In genomic region chr7:55968258-55968901, GRCm38 (mm10) we compare ENCODE assay signal across 8 mouse cellular contexts. TPM values are rescaled to one million over a fixed set of nuclear protein-coding genes. Genes with fewer than 3 reads are reported as not detected.
A peak's percentile ranks its signal among the peaks of the same experiment; 100 is the strongest.
DNase-seq lines count a peak whose midpoint lies in the region; ATAC-seq and TF ChIP-seq lines count a peak whose summit lies in the region.

No protein-coding gene starts in this region.

- DNase-seq in kidney, adult 8-10 months = no peak
- DNase-seq in Muller cell, postnatal 12 days (ENCODE audit: inconsistent ontology term) = peak; percentile 31
- DNase-seq in heart, adult 2 months = peak; percentile 24 to 26
- peak; percentile 65 for DNase-seq in large intestine, adult 2 months (ENCODE audit: low read depth, low spot score)
- no peak for DNase-seq in testis, postnatal 10 days (ENCODE audit: low spot score)

- WGBS in kidney, embryonic 15.5 days = 42% methylated on average over 16 of the region's 16 CpGs
- WGBS in heart, adult 2 months = 26% methylated on average over 16 of the region's 16 CpGs
- 5% methylated on average over 16 of the region's 16 CpGs for WGBS in large intestine, adult 2 months
- 23% methylated on average over 16 of the region's 16 CpGs for WGBS in stomach, embryonic 16.5 days

- no peaks in the 10 kb centered on the region for H3K36me3 ChIP-seq in kidney, embryonic 15.5 days
- H3K36me3 ChIP-seq in heart, adult 2 months (ENCODE audit: control insufficient read depth, insufficient read depth, low read length) = no peaks in the 10 kb centered on the region; the same call in 1 of the 2 replicates
- no peaks in the 10 kb centered on the region for H3K36me3 ChIP-seq in stomach, embryonic 16.5 days (ENCODE audit: control insufficient read depth, insufficient read depth, low read length)

- peak overlapping the region; percentile 49 for H3K4me2 ChIP-seq in kidney, embryonic 15.5 days
- peak overlapping the region; percentile 61 for H3K4me2 ChIP-seq in stomach, embryonic 16.5 days (ENCODE audit: low read depth, low read length)

- no peak for TF ChIP-seq EP300 in heart, adult 2 months (IDR thresholded peaks at IDR 0.05; ENCODE audit: insufficient read depth, low read depth, low read length)

- no peaks in the 10 kb centered on the region for H3K79me2 ChIP-seq in heart, adult 2 months (replicated peaks; ENCODE audit: control insufficient read depth, insufficient read depth, low read length)

- H3K4me3 ChIP-seq in kidney, embryonic 15.5 days (replicated peaks) = peak overlapping the region; percentile 29
- peak overlapping the region; percentile 31 for H3K4me3 ChIP-seq in heart, adult 2 months
- H3K4me3 ChIP-seq in stomach, embryonic 16.5 days (replicated peaks; ENCODE audit: low read length) = peak overlapping the region; percentile 44

- intact Hi-C loops in heart, adult 2 months (cut with DNase I) = no loop called here

- no peak overlapping the region for H3K9ac ChIP-seq in kidney, embryonic 15.5 days
- peak overlapping the region; percentile 30; the same call in 1 of the 2 replicates for H3K9ac ChIP-seq in heart, adult 2 months (ENCODE audit: low read depth, low read length)
- H3K9ac ChIP-seq in stomach, embryonic 16.5 days (ENCODE audit: low read length) = peak overlapping the region; percentile 61

- no peak for ATAC-seq in kidney, embryonic 15.5 days (replicated peaks; ENCODE audit: low FRiP score)
- ATAC-seq in megakaryocyte progenitor cell, adult 5-6 weeks (replicated peaks; ENCODE audit: poor library complexity) = peak; percentile 92
- ATAC-seq in stomach, embryonic 16.5 days (ENCODE audit: insufficient read depth, low FRiP score) = 0 out of 2 replicates have a peak, but pooled peaks have one; percentile 60

- no peaks in the 10 kb centered on the region for H3K9me3 ChIP-seq in kidney, embryonic 15.5 days (replicated peaks)
- no peaks in the 10 kb centered on the region for H3K9me3 ChIP-seq in stomach, embryonic 16.5 days (replicated peaks; ENCODE audit: control insufficient read depth, low read length)

- H3K4me1 ChIP-seq in kidney, embryonic 15.5 days = peaks cover 9% of the 10 kb centered on the region; the same call in 1 of the 2 replicates
- peaks cover 3% of the 10 kb centered on the region; the same call in 1 of the 2 replicates for H3K4me1 ChIP-seq in heart, adult 2 months (ENCODE audit: control insufficient read depth, insufficient read depth, low read length)
- H3K4me1 ChIP-seq in stomach, embryonic 16.5 days (ENCODE audit: control insufficient read depth, insufficient read depth, low read length) = 0 out of 2 replicates have a peak, but pooled peaks cover 4% of the 10 kb centered on the region

- H3K27me3 ChIP-seq in kidney, embryonic 15.5 days = no peaks in the 10 kb centered on the region
- H3K27me3 ChIP-seq in heart, adult 2 months (ENCODE audit: control insufficient read depth, insufficient read depth, low read length) = no peaks in the 10 kb centered on the region
- no peaks in the 10 kb centered on the region for H3K27me3 ChIP-seq in stomach, embryonic 16.5 days (ENCODE audit: control insufficient read depth, insufficient read depth, low read length)

- no peak overlapping the region for H3K27ac ChIP-seq in kidney, embryonic 15.5 days
- no peak overlapping the region for H3K27ac ChIP-seq in heart, adult 2 months
- peak overlapping the region; percentile 64 for H3K27ac ChIP-seq in stomach, embryonic 16.5 days (ENCODE audit: low read length)

- no peak for TF ChIP-seq CTCF in heart, adult 2 months (IDR thresholded peaks at IDR 0.05)

- no peak for TF ChIP-seq POLR2A in heart, adult 2 months (IDR thresholded peaks at IDR 0.05; ENCODE audit: insufficient read depth, low read depth, low read length)

RNA-seq across cellular contexts. Expression of gene Nipa2, which starts 6.1 kb away (rescaled TPM):
- polyA plus RNA-seq in kidney, embryonic 15.5 days (2015; fragmentation: Nextera tagmentation; extraction: Ambion mirVana) = 45.5 and 48.3 TPM in 2 replicates
- 10 to 100 TPM; 37.7 to 39.4 TPM for total RNA-seq in heart, adult 2 months (2021)
- polyA plus RNA-seq in heart, adult 2 months (2012; rRNA removed) = 6.9 and 17.0 TPM in 2 replicates
- polyA plus RNA-seq in large intestine, adult 2 months (2012; rRNA removed) = 12.0 and 18.8 TPM in 2 replicates
- 55.1 and 56.7 TPM in 2 replicates for total RNA-seq in megakaryocyte progenitor cell, adult 5-6 weeks (2015)
- 32.1 and 35.4 TPM in 2 replicates for total RNA-seq in megakaryocyte progenitor cell, adult 5-6 weeks (2017)
- 36.1 and 44.5 TPM in 2 replicates for polyA plus RNA-seq in stomach, embryonic 16.5 days (2015; fragmentation: Nextera tagmentation; extraction: Ambion mirVana)

RNA-seq across cellular contexts. Expression of gene Nipa1, which starts 51.4 kb away (rescaled TPM):
- 5.8 and 6.5 TPM in 2 replicates for polyA plus RNA-seq in kidney, embryonic 15.5 days (2015; fragmentation: Nextera tagmentation; extraction: Ambion mirVana)
- total RNA-seq in heart, adult 2 months (2021) = 1 to 10 TPM; 5.5 to 6.3 TPM
- 3.7 and 6.2 TPM in 2 replicates for polyA plus RNA-seq in heart, adult 2 months (2012; rRNA removed)
- polyA plus RNA-seq in large intestine, adult 2 months (2012; rRNA removed) = 1.5 and 1.7 TPM in 2 replicates
- total RNA-seq in megakaryocyte progenitor cell, adult 5-6 weeks (2015) = 2.6 and 3.4 TPM in 2 replicates
- total RNA-seq in megakaryocyte progenitor cell, adult 5-6 weeks (2017) = 3.5 and 4.9 TPM in 2 replicates
- polyA plus RNA-seq in stomach, embryonic 16.5 days (2015; fragmentation: Nextera tagmentation; extraction: Ambion mirVana) = 6.0 and 6.4 TPM in 2 replicates

Comparison
In these comparisons a context has a peak if more than half of its experiments do, and no peak if none do; other contexts are left out.
1. DNase-seq: peak in Muller cell, postnatal 12 days (single experiment), heart, adult 2 months (2 of 2) and large intestine, adult 2 months (single experiment); none in kidney, adult 8-10 months (0 of 2) and testis, postnatal 10 days (single experiment).
2. Peak in every context shown above with its lines, with median percentiles within 50 percentile points of each other: H3K4me3 ChIP-seq.